Mouse (Mus musculus) liver, postnatal 0 days (tissue): ENCODE data around the gene Rnf24.

ENCODE experiments used
- CTCF ChIP-seq: sonication (generic); IDR thresholded peaks from 2 replicates; pipeline ENCODE4 v1.5.1; 2016; ENCODE audit warnings: antibody characterized with exemption, low read depth
- EP300 ChIP-seq: IDR thresholded peaks from 2 replicates; pipeline ENCODE4 v1.6.1; 2016; ENCODE audit warnings: antibody characterized with exemption, low read depth, mild to moderate bottlenecking

- TF ChIP-seq EP300 (no peak), CTCF (no peak)
These were observed 88.7 kb downstream of the Rnf24 start for GRCm38 (mm10) chr2:131264027-131264426.
